Mouse (Mus musculus) small intestine, adult 2 months (tissue): ENCODE data around the gene Stim1.

Experiments
- CTCF ChIP-seq: fragments of 200-500 bp; IDR thresholded peaks from 2 replicates; pipeline ENCODE4 v1.5.1; 2012; ENCODE audit warnings: low read depth, mild to moderate bottlenecking, control low read depth, inconsistent platforms, low read length, moderate library complexity, mixed read lengths; ENCODE audit not compliant: insufficient replicate concordance, insufficient read length; ENCODE audit errors: extremely low read depth
- POLR2A ChIP-seq: fragments of 200-500 bp; IDR thresholded peaks from 2 replicates; pipeline ENCODE4 v1.6.1; 2012; ENCODE audit warnings: low read depth, mild to moderate bottlenecking, control low read depth, inconsistent platforms, low read length, moderate library complexity

GRCm38 (mm10) chr7:102282261-102282660 lies 14.7 kb downstream of the Stim1 start:
- no peak for TF ChIP-seq CTCF
- TF ChIP-seq POLR2A = no peak
